Mouse (Mus musculus): ENCODE measurements around the gene Klhdc9.

The Klhdc9 gene

DNA sequence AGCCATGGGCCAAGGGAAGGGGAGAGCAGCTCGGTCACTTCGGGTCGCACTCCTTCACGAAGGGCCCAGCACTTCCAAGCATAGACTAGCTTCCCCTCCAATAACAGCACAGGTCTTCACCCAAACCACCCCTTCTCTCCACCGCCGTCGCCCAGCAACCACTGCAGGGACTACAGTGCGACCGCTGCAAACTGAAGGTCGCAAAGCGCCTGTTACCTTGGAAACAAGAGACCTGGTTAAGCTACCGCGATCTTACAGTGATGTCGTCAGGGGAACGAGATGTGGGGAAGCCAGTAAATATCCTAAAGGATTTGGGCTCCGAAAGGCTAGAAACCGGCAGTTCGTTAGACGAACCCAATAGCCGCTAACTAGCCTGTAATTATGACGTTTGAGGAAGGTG lies at the start of gene Klhdc9:
TSS of gene Klhdc9 (minus strand) at position 143 of the 400 bp plus-strand sequence.
- DNase-seq, result peak; percentile 92 to 93

DNA sequence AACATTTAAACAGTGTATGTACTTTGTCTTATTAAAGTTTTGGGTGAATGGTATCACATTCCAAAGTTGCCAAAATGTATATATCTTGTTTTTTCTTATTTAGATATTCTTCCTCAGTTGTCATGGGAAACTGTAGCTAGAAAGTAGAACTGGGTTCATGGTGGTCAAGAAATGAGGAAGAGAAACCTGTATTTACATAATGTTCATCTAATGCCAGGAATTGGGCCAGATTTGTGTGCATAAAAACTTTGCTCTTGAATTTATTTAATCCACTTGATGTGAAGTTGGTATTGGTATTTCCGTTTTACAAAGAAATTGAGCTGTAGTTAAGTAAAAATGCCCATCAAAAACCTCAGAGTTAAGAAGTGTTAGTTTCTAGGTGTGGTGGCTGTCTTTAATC lies 49.6 kb upstream of the Klhdc9 start:
- DNase-seq, result no peak

DNA sequence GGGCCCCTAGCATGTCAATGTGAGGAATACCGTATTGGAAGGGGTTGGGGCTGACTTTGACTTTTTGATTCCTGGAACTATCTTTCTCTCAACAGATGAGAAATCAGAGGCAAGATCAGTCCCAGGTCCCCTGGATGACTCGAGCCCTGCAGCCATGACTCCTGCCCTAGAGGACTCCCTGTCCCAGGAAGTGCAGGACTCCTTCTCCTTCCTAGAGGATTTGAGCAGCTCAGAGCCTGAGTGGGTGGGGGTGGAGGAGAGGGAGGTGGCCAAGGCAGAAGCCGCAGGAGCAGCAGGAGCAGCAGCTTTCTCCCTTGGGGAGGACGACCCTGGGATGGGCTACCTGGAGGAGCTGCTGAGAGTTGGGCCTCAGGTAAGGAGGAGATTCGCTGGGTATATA lies 46.7 kb upstream of the Klhdc9 start:
- DNase-seq, result no peak

DNA sequence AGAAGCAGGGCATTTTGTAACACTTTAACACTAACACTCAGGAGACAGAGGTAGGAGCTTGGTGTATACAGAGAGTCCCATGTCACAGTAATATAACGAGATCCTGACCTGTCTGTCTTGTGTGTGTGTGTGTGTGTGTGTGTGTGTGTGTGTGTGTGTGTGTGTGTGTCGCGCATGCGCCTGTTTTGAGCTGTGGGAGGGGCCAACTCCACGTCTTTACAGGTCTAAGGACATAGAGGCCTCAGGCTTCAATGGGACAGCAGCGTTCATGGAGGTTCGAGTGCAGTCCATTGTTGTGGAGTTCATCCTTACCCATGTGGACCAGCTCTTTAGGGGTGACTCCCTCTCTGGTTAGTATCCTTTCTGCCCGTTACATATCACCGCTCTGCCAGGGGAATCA lies 42.4 kb upstream of the Klhdc9 start:
- no peak for DNase-seq

DNA sequence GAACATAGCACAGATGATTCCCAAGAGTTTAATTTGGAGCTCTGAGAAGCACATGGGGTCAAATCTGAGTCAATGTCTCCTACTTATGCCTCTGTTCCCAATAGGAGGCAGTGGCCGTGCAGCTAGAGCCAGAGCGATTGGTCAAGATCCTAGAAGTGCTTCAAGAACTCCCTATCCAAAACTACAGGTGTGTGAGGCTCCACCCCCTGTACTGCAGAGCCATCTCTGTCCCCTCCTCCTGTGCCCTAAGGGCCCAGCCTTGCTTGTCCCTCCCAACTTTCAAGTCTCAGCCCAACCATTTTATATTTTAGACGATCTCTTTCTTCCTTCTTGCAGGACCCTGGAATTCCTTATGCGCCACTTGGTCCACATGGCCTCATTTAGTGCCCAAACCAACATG lies 41.2 kb upstream of the Klhdc9 start:
- no peak for DNase-seq

DNA sequence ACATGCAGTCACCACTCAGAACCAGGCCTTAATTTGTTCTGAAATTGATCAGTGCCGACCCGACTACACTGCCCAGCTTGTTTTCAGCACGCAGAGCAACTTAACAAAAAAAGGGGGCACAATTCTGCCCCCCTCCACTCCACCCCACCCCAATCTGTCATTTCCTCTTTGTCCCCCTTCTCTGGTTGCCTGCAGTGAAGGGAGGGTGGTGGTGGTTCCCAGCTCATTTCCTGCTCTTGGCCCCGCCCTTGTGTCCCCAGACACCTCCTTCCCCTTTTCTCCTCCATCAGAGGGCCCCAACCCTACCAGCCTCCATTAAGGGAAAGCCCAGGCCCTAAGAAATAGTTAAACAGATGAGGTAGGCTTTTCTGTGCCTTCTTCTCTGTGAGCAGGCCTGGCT lies 29.5 kb upstream of the Klhdc9 start:
- DNase-seq, result no peak

DNA sequence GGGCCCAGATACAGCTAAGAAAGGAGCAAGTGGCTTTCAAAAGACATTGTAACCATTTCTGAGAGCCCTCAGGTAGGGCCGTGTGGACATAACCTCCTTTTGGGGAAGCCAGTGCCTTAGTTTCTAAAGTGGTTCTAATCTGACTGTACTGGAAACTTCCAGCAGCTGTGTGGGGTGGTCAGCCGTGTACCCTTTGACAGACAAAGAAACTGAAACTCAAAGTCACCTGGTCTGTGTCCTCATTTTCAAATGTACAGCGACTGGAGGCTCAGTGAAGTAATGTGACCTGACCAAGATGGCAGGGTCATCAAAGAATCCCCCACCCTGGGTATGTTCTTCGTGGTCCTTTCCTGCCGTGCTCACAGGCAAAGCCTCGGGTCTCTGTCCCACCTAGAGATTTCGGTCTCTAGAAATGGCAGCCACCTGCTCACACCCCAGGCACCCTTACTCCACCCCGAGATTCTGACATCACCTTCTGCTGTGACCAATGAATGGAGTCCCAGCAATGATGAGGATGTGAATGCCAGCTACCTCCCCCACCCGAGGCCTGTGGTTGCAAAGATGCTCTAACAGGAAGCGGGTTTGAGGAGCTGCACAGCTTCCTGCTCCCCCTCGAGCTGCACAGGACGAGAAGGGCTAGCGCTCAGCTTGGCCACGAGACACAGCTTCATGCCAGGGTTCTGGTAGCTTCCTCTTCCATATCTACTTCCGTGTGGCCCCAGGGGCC lies 27.9 kb upstream of the Klhdc9 start, which contains the start of gene Arhgap30:
TSS of gene Arhgap30 (plus strand) at position 579 of the 727 bp plus-strand sequence.
- no peak for DNase-seq

DNA sequence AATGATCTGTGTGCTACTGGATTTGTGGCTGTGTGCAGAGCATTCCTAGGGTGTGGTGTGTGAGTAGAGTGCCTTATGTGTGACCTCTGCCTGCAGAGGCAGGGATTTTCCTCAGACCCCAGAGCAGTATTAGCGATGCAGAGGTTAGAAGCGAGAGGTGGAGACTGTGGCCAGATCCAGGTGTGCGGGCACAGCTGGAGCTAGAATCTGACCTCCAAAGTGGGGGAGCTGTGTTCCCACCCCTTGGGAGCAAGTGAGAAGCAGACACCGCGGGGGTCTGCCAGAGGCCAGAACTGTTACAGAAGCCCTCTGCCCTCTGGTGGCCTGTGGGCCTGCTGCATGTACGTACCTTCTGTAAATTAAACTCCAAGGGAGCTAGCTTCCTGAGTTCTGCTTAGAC lies 26.5 kb upstream of the Klhdc9 start:
- DNase-seq, result peak; percentile 28 to 69

DNA sequence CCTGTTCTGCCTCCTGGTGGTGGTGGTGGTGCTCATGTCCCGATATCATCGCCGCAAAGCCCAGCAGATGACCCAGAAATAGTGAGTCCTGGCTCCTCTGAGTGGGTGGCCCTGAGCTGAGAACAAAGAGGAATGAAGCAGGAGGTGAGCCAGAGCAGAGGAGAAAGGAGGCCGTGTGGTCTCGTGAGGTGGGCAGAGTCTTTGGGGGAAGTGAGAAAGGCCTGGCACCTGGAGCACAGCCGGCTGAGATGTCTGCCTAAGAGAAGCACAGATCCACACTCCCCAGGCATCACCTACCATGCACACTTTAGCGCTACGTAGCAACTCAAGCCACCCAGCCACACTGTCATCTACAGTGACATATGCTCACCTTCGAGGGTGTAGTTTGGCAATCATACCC lies 24.6 kb upstream of the Klhdc9 start:
- DNase-seq, result no peak

DNA sequence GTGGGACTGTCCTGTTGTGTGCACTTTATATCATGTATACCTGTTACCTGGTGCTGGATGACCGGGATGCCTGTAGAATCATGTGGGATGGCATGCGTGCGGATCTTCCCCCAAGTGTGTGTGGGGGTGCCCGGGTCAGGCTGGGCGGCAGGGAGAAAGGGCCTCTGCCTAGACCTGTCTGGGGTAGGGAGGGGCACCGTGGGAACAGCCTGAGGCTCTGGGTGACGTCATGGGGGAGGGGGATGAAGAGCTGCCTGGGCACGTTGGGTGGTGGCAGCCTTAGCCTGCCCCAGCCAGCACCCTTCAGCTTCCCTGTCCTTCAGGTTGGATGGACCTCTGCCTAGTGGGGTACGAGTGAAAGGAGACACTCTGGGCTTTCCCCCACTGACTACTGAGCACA lies 23.8 kb upstream of the Klhdc9 start:
- no peak for DNase-seq

DNA sequence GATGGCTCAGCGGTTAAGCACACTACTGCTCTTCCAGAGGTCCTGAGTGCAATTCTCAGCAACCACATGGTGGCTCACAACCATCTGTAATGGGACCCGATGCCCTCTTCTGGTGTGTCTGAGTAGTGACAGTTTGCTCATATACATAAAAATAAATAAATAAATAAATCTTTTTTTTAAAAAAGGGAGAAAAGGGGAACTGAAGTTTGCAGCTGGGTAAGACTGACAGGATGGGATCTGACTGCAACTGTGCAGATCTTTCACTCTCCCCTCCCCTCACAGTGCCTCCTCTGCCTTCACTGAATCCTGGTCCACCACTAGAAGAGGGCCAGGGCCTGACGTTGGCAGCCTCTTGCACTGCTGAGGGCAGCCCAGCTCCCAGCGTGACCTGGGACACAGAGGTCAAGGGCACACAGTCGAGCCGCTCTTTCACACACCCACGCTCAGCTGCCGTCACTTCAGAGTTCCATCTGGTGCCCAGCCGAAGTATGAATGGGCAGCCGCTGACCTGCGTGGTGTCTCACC lies 21.6 kb upstream of the Klhdc9 start:
- no peak for DNase-seq

DNA sequence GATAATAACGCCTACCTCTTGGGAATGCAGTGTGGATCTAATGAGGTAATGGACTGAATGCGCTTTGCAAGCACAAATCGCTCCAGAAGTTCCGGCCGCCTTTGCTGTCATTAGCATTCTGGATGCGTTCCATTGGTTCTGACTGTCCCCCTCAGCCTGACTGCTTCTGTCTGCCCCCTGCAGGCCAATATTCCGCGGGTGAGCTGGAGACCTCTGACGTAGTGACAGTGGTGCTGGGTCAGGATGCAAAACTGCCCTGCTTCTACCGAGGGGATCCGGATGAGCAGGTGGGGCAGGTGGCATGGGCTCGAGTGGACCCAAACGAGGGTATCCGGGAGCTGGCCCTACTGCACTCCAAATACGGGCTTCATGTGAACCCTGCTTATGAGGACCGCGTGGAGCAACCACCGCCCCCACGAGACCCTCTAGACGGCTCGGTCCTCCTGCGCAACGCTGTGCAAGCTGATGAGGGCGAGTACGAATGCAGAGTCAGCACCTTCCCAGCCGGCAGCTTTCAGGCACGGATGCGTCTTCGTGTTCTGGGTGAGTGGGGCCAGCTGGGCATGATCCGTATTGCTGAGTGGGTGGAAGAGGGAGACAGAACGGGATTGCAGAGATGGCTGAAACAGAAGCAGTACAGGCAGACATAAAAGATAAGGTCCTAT lies 19.5 kb upstream of the Klhdc9 start:
- peak; percentile 74 to 85 for DNase-seq

DNA sequence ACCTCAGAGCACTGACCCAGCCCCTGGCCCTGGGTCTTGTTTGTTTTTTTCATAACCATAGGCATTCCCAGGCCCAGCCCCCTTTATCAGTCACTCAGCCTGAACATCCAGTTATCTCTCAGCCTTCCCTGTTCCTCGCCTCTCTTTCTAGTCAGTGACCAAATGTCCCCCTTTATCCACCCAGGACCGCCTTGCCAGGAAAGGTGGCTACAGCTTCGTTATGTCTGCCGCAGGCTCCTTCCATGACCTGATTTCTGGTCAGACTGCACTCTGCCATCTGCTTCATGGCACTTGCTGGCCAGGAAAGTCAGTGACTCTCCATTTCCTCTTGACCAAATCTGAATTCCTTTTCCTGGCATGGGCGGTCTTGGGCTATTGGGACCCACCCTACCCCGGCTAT lies 17.7 kb upstream of the Klhdc9 start:
- peak; percentile 54 for DNase-seq

DNA sequence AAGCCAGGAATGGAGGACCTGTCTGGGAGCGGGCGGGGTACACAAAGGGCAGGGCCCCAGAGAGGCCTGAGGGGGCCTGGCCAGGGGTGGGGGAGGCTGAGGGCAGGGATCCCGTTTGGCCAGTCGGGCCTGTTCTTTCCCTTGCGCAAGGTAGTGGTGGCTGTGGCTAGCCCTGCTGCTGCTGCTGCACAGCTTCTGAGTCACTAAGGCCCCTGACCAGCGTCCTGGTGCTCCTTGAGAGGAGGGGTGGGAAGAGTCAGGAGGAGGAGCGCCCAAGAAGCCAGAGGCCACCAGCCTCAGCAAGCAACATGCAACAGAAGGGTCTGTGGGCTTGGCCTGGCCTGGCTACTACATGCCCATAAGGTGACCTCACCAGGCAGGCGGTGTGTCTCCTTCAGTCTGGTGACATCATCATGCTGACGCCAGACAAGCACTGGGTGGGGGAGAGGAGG lies 15.1 kb upstream of the Klhdc9 start:
- no peak for DNase-seq

DNA sequence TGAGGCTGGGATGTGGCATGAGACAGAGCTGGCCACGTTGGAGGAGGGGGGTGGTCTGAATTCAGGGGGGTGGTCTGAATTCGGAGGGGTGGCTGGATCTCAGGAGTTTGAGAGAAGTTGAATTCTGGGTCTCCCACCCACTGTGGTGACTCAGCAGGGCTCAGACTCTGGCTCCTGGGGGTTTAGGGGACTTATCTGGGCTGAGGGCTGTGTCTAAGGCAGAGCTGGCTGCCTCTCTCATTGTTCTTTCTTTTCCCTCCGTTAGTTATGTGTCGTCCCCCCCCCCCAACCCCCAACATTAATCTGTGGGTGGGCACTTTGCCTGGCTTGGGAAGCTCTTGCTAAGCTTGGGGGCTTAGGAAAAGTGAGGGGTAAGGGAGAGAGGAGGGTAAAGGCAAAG lies 13.3 kb upstream of the Klhdc9 start:
- no peak for DNase-seq

DNA sequence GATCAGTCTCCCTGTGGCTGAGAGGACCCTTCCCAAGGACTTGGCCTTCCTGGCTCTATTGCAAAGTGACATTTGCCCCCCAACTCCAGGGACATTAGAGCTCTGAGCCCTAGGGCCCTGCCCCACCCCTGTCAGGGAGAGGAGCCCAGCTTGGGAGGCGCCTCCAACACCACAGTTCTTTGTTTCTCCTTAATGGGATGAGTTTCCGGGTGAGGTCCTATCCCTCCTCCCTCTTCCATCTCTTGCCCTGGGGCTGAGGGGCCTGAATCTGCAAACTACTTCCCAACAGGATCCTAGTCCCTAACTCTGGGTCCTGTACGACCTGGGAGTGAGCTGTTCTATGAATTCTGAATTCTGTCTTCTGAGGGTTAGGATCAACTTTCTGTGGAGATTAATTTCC lies 12.3 kb upstream of the Klhdc9 start:
- DNase-seq, result no peak

DNA sequence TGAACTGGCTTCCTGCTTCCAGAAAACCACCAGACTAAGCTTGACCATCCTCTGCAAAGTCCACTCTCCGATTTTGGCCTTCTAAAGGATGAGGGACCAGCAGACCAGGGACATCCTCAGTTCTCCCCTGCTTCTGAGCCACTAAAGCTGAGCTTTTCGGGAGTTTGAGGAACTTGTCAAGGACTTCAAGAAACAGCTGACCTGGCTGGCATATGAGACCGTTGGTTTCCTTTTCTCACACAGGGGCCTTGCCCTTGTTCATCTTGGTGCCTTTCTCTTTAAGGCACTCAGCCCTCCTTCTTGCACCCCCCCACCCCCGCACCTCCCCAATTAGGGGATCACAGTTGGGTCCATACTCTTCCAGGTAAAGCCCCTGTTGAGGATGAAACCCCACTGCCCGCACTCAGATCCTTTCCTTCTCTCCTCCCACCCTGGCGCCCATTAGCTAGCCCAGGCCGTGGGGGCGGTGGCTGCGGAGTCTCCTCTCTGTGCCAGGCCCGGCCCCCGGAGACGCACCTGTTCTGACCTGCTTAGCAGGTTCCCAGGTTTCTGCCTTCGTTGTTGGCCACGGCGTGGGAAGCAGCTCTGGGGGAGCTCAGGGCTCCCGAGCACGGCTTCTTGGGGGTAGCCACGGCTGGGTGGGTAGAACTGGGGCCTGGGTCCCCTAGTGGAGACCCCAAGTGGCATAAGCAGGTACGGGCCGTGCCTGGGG lies 9.4 kb upstream of the Klhdc9 start, which contains the start of gene Nectin4:
TSS of gene Nectin4 (plus strand) at position 255 of the 712 bp plus-strand sequence.
- no peak for DNase-seq

DNA sequence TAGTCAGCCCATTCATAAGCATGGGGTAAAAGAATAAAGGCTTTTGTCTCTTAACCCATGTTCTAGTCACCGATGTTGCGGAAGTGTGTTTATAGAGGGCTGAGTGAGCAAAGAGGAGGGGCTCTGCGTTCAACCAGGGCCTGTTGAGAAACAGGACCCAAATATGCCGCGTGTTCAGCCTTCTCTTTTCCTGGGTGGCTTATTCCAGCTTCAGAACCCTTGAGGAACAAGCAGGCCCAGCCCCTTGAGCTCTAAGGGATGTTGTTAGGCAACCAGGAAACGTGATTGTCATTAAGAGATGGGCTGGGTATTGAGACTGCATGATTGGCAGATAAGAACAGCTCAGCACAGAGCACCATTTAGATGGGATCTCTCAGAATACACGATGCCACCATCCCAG lies 5.3 kb upstream of the Klhdc9 start:
- DNase-seq, result no peak

DNA sequence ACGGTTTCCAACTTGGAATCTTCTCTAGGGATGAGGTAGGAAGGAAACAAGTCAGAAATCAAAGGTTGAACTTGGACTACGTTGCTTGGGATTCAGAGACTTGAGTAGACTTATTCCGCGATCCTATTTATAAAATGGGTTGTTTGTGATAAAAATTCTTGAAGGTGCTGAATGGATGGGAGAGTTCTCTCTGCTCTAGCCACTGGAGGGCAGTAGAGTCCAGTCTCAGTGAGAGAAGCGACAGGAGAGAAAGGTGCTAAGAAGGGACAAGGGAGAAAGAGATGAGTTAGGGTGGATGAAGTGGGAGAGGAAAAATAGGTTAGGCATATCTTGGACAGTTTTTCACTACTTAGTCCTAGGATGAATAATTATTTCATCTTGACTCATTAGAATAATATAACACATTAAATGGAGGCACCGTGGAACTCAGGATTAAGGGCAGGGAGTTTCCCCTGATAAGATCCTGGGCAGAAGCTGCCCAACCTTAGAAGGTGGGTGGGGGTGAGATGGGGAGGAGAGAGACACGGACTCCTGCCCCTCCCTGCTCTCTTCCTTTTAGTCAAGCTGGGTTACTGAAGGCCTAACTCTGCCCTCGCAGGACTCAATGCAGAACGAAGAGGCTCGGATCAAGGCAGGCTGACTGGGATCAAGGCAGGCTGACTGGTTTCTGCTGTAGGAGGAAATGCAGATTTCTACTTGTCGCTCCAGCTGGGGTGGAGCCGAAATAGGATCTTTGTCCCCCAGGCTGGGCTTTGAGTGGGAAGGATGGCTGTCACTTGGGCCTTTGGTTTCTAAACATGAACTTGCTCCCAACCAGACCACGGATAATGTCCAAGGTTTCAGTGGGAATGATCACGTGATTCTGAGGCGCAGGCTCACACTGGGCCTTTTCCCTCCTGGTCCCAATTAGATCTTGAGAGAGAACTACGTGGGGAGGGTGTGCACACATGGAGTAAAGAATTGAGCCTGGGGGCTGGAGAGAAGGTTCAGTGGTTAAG lies 807 bp upstream of the Klhdc9 start:
- peak; percentile 86 to 88 for DNase-seq

DNA sequence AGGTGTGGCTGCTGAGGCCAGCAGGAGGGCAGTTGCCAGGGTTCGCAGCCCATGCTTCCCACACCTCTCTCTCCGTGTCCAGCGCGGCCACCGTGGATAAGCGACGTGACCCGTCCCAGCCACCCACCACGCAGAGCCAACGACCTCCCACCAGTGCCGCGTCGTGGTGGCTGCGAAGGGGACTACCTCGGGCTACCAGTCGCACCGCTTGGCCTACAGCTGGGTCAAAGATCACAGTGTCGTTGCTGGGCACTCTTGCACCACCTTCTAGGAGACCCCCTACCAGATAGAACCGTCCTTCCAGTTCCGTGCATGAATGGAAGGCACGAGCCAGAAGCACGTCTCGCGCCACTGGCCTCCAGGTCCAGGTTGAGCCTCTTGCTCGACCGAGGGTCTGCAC lies 345 bp downstream of the Klhdc9 start:
- DNase-seq, result peak; percentile 49 to 65

DNA sequence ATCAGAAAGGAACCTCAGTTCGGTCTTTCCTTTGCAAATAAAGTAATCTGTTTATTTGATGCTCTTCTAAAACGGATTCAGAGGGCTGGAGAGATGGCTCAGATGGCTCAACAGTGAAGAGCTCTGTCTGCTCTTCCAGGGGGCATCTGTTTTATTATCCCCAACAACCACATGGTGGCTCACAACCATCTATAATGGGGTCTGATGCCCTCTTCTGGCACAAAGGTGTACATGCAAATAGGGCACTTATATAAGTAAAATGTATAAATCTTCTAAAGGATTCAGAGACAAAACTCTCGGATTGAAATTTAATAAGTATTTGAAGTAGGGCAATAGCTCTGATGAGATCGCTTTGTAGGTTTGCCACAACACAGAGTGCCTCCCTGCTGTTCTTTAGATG lies 2.2 kb downstream of the Klhdc9 start:
- DNase-seq, result peak; percentile 44 to 47

DNA sequence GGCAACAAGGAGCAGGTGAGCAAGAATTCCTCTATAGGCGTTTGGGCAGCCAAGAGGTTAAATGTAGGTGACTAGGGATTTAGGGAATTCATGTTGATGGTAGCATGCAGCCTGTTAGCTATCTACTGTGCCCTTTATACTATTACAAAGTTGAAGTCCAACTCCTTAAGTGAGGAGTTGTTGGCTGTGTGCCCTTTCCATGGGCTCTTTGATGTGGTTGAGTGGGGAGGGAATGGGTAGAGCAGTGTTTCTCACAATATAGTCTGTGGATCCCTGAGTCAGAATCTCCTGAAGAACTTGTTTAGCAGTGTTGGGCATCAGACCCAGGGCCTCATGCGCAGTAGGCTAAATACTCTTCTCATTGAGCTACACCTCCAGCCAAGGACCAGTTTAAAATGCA lies 3.8 kb downstream of the Klhdc9 start:
- no peak for DNase-seq
